ENCODE assay signal across 19 mouse cellular contexts in genomic region chr1:180261857-180262570, GRCm38 (mm10). TPM values are rescaled to one million over a fixed set of nuclear protein-coding genes. Genes with fewer than 3 reads are reported as not detected.
DNase-seq lines count a peak whose midpoint lies in the region; ATAC-seq lines count a peak whose summit lies in the region.
"Had no signal": no experiment of that assay in that cellular context is flagged by ENCODE, and none has a peak within 500 bp of the region (broad histone marks: within the 10 kb centered on the region; RNA-seq: fewer than 3 reads in every experiment).

No protein-coding gene starts in this region.

- intact Hi-C loops in heart, postnatal 14 days (cut with DNase I) = no loop called here

- no peak overlapping the region for H3K27ac ChIP-seq in midbrain, embryonic 11.5 days (ENCODE audit: low read depth, low read length)
- H3K27ac ChIP-seq: heart, embryonic 15.5 days; hindbrain, embryonic 14.5 days; midbrain, embryonic 15.5 days; neural tube, embryonic 12.5 days had no signal

- peaks cover 3% of the 10 kb centered on the region; the same call in 1 of the 2 replicates for H3K9me3 ChIP-seq in megakaryocyte, embryonic 14.5 days
- H3K9me3 ChIP-seq in midbrain, embryonic 11.5 days (ENCODE audit: control insufficient read depth, low read length) = no peaks in the 10 kb centered on the region
- H3K9me3 ChIP-seq: heart, embryonic 15.5 days; midbrain, embryonic 15.5 days; neural tube, embryonic 12.5 days had no signal

- peak overlapping the region; percentile 48 for H3K4me3 ChIP-seq in megakaryocyte, embryonic 14.5 days (replicated peaks)
- H3K4me3 ChIP-seq in midbrain, embryonic 11.5 days (ENCODE audit: low read depth, low read length) = no peak overlapping the region
- H3K4me3 ChIP-seq: heart, embryonic 15.5 days; midbrain, embryonic 15.5 days; neural tube, embryonic 12.5 days had no signal

- no peaks in the 10 kb centered on the region for H3K27me3 ChIP-seq in megakaryocyte, embryonic 14.5 days (replicated peaks)
- no peaks in the 10 kb centered on the region for H3K27me3 ChIP-seq in midbrain, embryonic 11.5 days (ENCODE audit: control insufficient read depth, insufficient read depth, low read length)
- H3K27me3 ChIP-seq: CH12.LX had no signal

- H3K4me1 ChIP-seq in megakaryocyte, embryonic 14.5 days = peaks cover 89% of the 10 kb centered on the region
- no peaks in the 10 kb centered on the region for H3K4me1 ChIP-seq in midbrain, embryonic 11.5 days (ENCODE audit: control insufficient read depth, insufficient read depth, low read length)
- H3K4me1 ChIP-seq: neural tube, embryonic 12.5 days had no signal

- no peak overlapping the region for H3K4me2 ChIP-seq in midbrain, embryonic 11.5 days
- H3K4me2 ChIP-seq: heart, embryonic 15.5 days; hindbrain, embryonic 14.5 days; midbrain, embryonic 15.5 days; neural tube, embryonic 12.5 days had no signal

- 84% methylated on average over 8 of the region's 8 CpGs for WGBS in midbrain, embryonic 11.5 days

- no peak for ATAC-seq in megakaryocyte, adult 5-6 weeks (ENCODE audit: poor library complexity, severe bottlenecking)
- ATAC-seq in megakaryocyte progenitor cell, adult 5-6 weeks (replicated peaks; ENCODE audit: poor library complexity) = peak; percentile 49
- no peak for ATAC-seq in midbrain, embryonic 11.5 days (ENCODE audit: low FRiP score)
- ATAC-seq: midbrain, embryonic 15.5 days had no signal

- peaks cover 23% of the 10 kb centered on the region for H3K36me3 ChIP-seq in megakaryocyte, embryonic 14.5 days (replicated peaks; ENCODE audit: low read length)
- no peaks in the 10 kb centered on the region for H3K36me3 ChIP-seq in midbrain, embryonic 11.5 days (ENCODE audit: control insufficient read depth, insufficient read depth, low read length)
- H3K36me3 ChIP-seq: heart, embryonic 15.5 days; midbrain, embryonic 15.5 days; neural tube, embryonic 12.5 days had no signal

- H3K9ac ChIP-seq in midbrain, embryonic 11.5 days (ENCODE audit: low read length) = no peak overlapping the region
- H3K9ac ChIP-seq: heart, embryonic 15.5 days; hindbrain, embryonic 14.5 days; midbrain, embryonic 15.5 days; neural tube, embryonic 12.5 days had no signal

- peak; percentile 74 for DNase-seq in heart, adult 11 months
- no peak for DNase-seq in heart, postnatal 14 days
- DNase-seq in liver = peak; percentile 65
- DNase-seq in right cerebral cortex, postnatal 4 days = no peak
- no peak for DNase-seq in midbrain, embryonic 11.5 days (ENCODE audit: low spot score, missing footprints)
- DNase-seq: cerebellum, postnatal 10 days; gastrocnemius, postnatal 10 days; kidney, adult 11 months; left cerebral cortex, postnatal 4 days; lung, postnatal 14 days; right cerebral cortex, postnatal 14 days had no signal

RNA-seq across cellular contexts. Expression of gene Psen2, which starts 1.2 kb away (rescaled TPM):
- total RNA-seq in heart, postnatal 14 days (2021) = 10 to 100 TPM; 12.0 to 13.0 TPM
- polyA plus RNA-seq in megakaryocyte, embryonic 14.5 days (2012; ENCODE audit: insufficient read depth, low replicate concordance) = 36.6 and 38.6 TPM in 2 replicates
- total RNA-seq in megakaryocyte, adult 5-6 weeks (2015) = 14.0 and 17.3 TPM in 2 replicates
- 13.6 and 18.9 TPM in 2 replicates for total RNA-seq in megakaryocyte, adult 5-6 weeks (2017)
- 18.9 and 19.5 TPM in 2 replicates for total RNA-seq in megakaryocyte progenitor cell, adult 5-6 weeks (2015)
- 24.9 and 27.2 TPM in 2 replicates for total RNA-seq in megakaryocyte progenitor cell, adult 5-6 weeks (2017)
- polyA plus RNA-seq in midbrain, embryonic 11.5 days (2014; fragmentation: Nextera tagmentation; extraction: Ambion mirVana) = 5.2 and 5.4 TPM in 2 replicates

Comparison
In these comparisons a context has a peak if more than half of its experiments do, and no peak if none do; other contexts are left out.
1. DNase-seq: peak in heart, adult 11 months (single experiment) and liver (single experiment); none in heart, postnatal 14 days (0 of 2), right cerebral cortex, postnatal 4 days (single experiment) and midbrain, embryonic 11.5 days (single experiment).